Mouse (Mus musculus) megakaryocyte-erythroid progenitor cell, adult 5-6 weeks (primary cell): ENCODE results near the gene Slc9a1. TPM values are rescaled to one million over a fixed set of nuclear protein-coding genes. Genes with fewer than 3 reads are reported as not detected.

Source experiments
- ATAC-seq: replicated peaks from 2 replicates; pipeline ENCODE4 v1.8.0; 2016; ENCODE audit warnings: mild to moderate bottlenecking, inconsistent platforms; ENCODE audit not compliant: severe bottlenecking, poor library complexity, low FRiP score, low TSS enrichment
- total RNA-seq, 2 experiments: library from RNA; stranded (forward) in 1 of 2; stranded (reverse) in 1 of 2; fragments of 200-1000, 215-1000 nt in 1 of 2; fragments of >200 nt in 1 of 2; fragmentation: Nextera tagmentation in 1 of 2; gene quantifications; 2 replicates each; pipeline ENCODE4 v1.2.3; 2014 to 2017

Gene Slc9a1
- total RNA-seq, 2 experiments from 2014 or later, result 13.7 to 33.1 TPM

DNA sequence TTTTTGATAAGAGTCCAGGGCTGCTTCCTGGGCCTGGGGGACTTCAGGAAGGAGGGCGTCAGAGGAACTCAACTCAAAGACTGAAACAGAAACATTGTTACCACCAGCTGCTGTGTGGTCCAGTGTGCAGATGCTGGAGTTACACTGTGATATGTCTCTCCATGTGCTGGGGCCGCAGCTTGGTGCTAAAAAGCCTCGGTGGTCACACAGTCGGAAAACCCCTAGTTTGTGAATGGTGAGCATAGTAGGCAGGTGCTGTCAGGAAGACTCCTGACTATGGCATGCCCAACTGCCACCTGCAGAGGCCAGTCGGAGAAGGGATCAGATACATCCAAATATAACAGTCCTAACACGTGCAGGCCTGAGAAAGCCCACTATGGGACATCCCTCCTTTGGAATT lies 54.2 kb downstream of the Slc9a1 start:
- ATAC-seq, result no peak

- ATAC-seq, result 0 out of 2 replicates have a peak, but pooled peaks have one; percentile 29
Observed at GRCm38 (mm10) chr4:133424100-133424499, 54.6 kb downstream of the Slc9a1 start.

- no peak for ATAC-seq
Observed at GRCm38 (mm10) chr4:133426141-133426540, 56.6 kb downstream of the Slc9a1 start.

GRCm38 (mm10) chr4:133431508-133431907 lies 62.0 kb downstream of the Slc9a1 start:
- peak; percentile 43; the same call in 1 of the 2 replicates for ATAC-seq

GRCm38 (mm10) chr4:133432560-133433171 lies 63.2 kb downstream of the Slc9a1 start:
- no peak for ATAC-seq

- no peak for ATAC-seq
Observed at GRCm38 (mm10) chr4:133435921-133436320, 66.4 kb downstream of the Slc9a1 start.

GRCm38 (mm10) chr4:133439460-133440376 lies 70.2 kb downstream of the Slc9a1 start:
- no peak for ATAC-seq

- ATAC-seq, result no peak
Observed at GRCm38 (mm10) chr4:133440377-133440795, 70.9 kb downstream of the Slc9a1 start.

GRCm38 (mm10) chr4:133442194-133442593 lies 72.7 kb downstream of the Slc9a1 start:
- ATAC-seq, result no peak

GRCm38 (mm10) chr4:133443085-133443484 lies 73.6 kb downstream of the Slc9a1 start:
- no peak for ATAC-seq

GRCm38 (mm10) chr4:133445727-133446126 lies 76.2 kb downstream of the Slc9a1 start:
- ATAC-seq, result no peak

DNA sequence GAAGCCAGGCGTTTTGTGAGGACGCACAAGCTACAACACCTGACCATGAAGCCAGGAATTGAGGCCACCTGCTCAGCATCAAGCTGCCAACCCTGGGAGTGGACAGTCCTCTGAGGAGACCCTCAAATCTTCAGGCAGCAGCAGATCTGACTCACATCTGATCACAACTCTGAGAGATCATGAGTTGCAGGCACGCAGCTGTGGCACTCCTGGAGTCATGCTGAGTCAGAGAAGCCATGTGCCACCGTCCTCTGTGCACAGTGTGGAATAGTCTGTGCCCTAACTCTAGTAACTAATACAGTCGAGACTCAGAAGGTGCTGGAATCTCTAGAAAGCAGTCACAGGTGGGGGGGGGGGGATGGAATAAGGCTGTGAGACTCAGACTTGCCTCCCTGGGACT lies 77.9 kb downstream of the Slc9a1 start:
- ATAC-seq, result no peak

GRCm38 (mm10) chr4:133447967-133448366 lies 78.5 kb downstream of the Slc9a1 start:
- no peak for ATAC-seq

- ATAC-seq, result no peak
Observed at GRCm38 (mm10) chr4:133448708-133449388, 79.3 kb downstream of the Slc9a1 start.

GRCm38 (mm10) chr4:133449726-133450125 lies 80.2 kb downstream of the Slc9a1 start:
- ATAC-seq, result 0 out of 2 replicates have a peak, but pooled peaks have one; percentile 46

GRCm38 (mm10) chr4:133451536-133451935 lies 82.0 kb downstream of the Slc9a1 start:
- 0 out of 2 replicates have a peak, but pooled peaks have one; percentile 27 for ATAC-seq

- ATAC-seq, result no peak
Observed at GRCm38 (mm10) chr4:133452433-133452832, 82.9 kb downstream of the Slc9a1 start.

DNA sequence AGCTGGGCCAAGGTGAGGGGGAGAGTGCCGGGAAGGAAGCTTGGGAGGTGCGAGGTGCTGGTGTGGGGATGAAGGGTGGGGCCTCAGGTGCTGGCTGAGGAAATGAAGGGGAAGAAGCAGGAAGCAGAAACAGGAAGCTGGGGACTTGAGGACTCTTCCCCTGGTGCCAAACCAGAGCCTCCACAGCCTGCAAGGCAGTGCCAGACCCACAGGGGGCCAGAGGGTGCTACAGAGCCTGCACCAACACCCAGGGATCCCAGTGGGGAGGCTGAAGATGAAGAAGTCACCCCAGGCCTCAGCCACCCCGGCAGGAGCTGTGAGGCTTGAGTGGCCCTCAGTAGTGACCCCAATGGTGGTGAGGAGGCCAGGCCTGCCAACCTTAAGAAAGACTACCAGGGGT lies 88.5 kb downstream of the Slc9a1 start:
- peak; percentile 63; the same call in 1 of the 2 replicates for ATAC-seq

DNA sequence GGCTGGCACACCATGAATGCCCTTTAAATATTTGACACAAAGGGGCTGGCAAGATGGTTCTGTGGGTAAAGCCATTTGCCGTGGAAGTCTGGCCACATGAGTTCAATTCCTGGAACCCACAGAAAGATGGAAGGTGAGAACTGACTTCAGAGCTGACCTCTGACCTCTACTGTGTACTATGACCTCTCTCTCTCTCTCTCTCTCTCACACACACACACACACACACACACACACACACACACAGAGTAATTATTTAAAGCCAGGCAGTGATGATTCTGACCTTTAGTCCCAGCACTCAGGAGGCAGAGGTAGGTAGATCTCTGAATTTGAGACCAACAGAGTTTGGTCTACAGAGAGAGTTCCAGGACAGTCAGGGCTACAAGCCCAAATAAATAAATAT lies 90.5 kb downstream of the Slc9a1 start:
- ATAC-seq, result no peak

- no peak for ATAC-seq
Observed at GRCm38 (mm10) chr4:133460796-133461325, 91.4 kb downstream of the Slc9a1 start.
